Mouse (Mus musculus) limb, embryonic 11.5 days (tissue): Measurements from ENCODE around the gene Kcnn4. TPM values are rescaled to one million over a fixed set of nuclear protein-coding genes. Genes with fewer than 3 reads are reported as not detected.
"Not testable (repeated sequence)": the region's sequence is repeated elsewhere in the genome, so short reads cannot be mapped to it uniquely, and the experiment has no call there.

Source experiments
- ATAC-seq: fragments of 200-750 bp; cut with Nextera tagmentation; 2 replicates; pipeline ENCODE4 v1.8.0; 2017; ENCODE audit warnings: low read depth; ENCODE audit not compliant: insufficient number of reproducible peaks, low FRiP score, low TSS enrichment
- DNase-seq: peaks from one replicate; pipeline ENCODE4 v3.0.0-alpha.2; 2015; ENCODE audit warnings: low spot score
- H3K27ac ChIP-seq: fragments of 300-500 bp; sonication (generic); replicated peaks from 2 replicates; pipeline ENCODE4 v1.5.1; 2014; ENCODE audit warnings: low read depth, mild to moderate bottlenecking, low read length
- H3K27me3 ChIP-seq: fragments of 300-500 bp; sonication (generic); 2 replicates; pipeline ENCODE4 v1.6.1; 2014; ENCODE audit warnings: mild to moderate bottlenecking, low read length, mixed read lengths; ENCODE audit not compliant: control insufficient read depth, insufficient read depth
- H3K36me3 ChIP-seq: fragments of 300-500 bp; sonication (generic); 2 replicates; pipeline ENCODE4 v1.6.1; 2014; ENCODE audit warnings: mild to moderate bottlenecking, low read length, moderate library complexity, mixed read lengths; ENCODE audit not compliant: control insufficient read depth, insufficient read depth
- H3K4me1 ChIP-seq: fragments of 300-500 bp; sonication (generic); 2 replicates; pipeline ENCODE4 v1.6.1; 2014; ENCODE audit warnings: low read length, mixed read lengths; ENCODE audit not compliant: control insufficient read depth, insufficient read depth
- H3K4me2 ChIP-seq: fragments of 300-500 bp; sonication (generic); 2 replicates; pipeline ENCODE4 v1.6.1; 2014; ENCODE audit warnings: low read depth, mild to moderate bottlenecking, moderate library complexity; ENCODE audit not compliant: severe bottlenecking
- H3K4me3 ChIP-seq: fragments of 300-500 bp; sonication (generic); 2 replicates; pipeline ENCODE4 v1.5.1; 2014; ENCODE audit warnings: low read depth, low read length
- H3K9ac ChIP-seq: fragments of 300-500 bp; sonication (generic); 2 replicates; pipeline ENCODE4 v1.6.1; 2014; ENCODE audit warnings: mild to moderate bottlenecking, low read length
- H3K9me3 ChIP-seq: fragments of 300-500 bp; sonication (generic); 2 replicates; pipeline ENCODE4 v1.6.1; 2016; ENCODE audit warnings: low read length; ENCODE audit not compliant: control insufficient read depth
- WGBS: fragments of 180-500 bp; shearing (Covaris S2); extraction: QIAGEN DNeasy Blood & Tissue Kit; methylation state at CpG from one replicate; pipeline ENCODE4 v1.1.7; 2014; 5-methylcytosine and 5-hydroxymethylcytosine counted together
- polyA plus RNA-seq: library from polyadenylated mRNA; unstranded; fragments of >200 nt; fragmentation: Nextera tagmentation; extraction: Ambion mirVana; gene quantifications from 2 replicates; pipeline ENCODE4 v1.2.1, GENCODE M21; 2014

Kcnn4 gene
- polyA plus RNA-seq, 1 experiment from 2014 or later: 2.6 TPM

DNA sequence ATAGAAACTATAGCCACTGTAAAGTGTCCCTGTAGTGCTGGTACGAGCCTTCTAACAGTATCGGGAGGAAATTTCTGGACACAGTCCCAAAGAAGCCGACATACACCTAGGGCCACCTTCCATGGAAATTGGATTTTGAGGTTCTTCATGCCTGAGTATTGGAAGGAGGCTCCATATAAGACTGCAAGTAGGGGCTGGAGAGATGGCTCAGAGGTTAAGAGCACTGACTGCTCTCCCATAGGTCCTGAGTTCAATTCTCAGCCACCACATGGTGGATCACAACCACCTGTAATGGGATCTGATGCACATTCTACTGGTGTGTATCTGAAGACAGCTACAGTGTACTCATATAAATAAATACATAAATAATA is 30.0 kb downstream of the Kcnn4 start:
- H3K9me3 ChIP-seq: peaks cover 3% of the 10 kb centered on the region; the same call in 1 of the 2 replicates
- ATAC-seq (peak; percentile 36; the same call in 1 of the 2 replicates), DNase-seq (no peak)
- peaks cover 2% of the 10 kb centered on the region for H3K4me1 ChIP-seq
- peak overlapping the region; percentile 49 for H3K4me3 ChIP-seq
- no peaks in the 10 kb centered on the region for H3K27me3 ChIP-seq
- H3K36me3 ChIP-seq: peaks cover 5% of the 10 kb centered on the region
- peak overlapping the region; percentile 71 for H3K9ac ChIP-seq
- WGBS: 22% methylated on average over 3 of the region's 3 CpGs
- peak overlapping the region; percentile 3; the same call in 1 of the 2 replicates for H3K27ac ChIP-seq
- H3K4me2 ChIP-seq: peak overlapping the region; percentile 51

DNA sequence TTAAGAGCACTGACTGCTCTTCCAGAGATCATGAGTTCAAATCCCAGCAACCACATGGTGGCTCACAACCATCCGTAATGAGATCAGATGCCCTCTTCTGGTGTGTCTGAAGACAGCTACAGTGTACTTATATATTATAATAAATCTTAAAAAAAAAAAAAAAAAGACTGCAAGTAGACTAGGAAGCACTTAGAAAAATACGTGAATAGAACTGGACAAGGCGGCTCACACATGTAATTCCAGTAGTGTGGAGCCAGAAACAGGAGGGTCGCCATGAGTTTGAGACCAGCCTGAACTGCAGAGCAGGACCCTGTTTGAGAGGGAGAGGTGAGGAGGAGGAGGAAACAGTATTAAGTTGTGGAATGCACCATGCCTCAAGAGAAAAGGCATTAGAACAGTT is 30.4 kb downstream of the Kcnn4 start:
- not testable (repeated sequence) for H3K4me2 ChIP-seq, H3K4me1 ChIP-seq, H3K4me3 ChIP-seq, H3K27me3 ChIP-seq, DNase-seq, H3K9me3 ChIP-seq, H3K9ac ChIP-seq, ATAC-seq, H3K36me3 ChIP-seq, H3K27ac ChIP-seq
- WGBS: 93% methylated on average over 4 of the region's 4 CpGs

DNA sequence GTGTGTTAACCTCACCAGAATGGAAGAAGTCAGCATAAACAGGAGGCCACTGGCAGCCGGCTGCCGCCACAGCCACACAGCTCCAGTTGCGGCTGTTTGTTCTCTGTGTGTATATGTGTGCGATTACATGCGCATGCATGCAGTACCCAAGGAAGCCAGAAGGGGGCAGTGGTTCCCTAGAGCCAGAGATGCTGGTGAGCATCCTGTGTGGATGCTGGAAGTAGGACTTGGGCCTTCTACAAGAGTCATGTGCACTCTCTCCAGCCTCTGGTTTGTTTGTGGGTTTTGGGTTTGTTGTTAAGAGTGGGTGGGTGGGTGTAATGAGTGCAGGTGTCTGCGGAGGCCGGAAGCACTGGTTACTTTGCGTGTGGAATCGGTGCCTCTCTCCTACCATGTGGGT is 32.8 kb downstream of the Kcnn4 start:
- H3K4me3 ChIP-seq: no peak overlapping the region

DNA sequence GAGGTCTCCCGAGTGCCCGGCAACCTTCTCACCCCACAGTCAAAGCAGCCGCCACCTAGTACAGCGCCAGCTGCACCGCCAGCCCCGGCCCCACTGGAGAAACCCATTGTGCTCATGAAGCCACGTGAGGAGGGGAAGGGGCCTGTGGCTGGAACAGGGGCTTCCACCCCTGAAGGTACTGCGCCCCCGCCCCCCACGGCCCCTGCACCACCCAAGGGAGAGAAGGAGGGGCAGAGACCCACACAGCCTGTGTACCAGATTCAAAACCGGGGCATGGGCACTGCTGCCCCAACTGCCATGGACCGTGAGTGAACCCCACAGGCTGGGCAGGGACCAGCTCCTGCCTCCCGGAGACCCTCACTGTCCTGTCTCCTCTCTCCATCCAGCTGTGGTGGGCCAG is 35.6 kb downstream of the Kcnn4 start:
- DNase-seq (no peak), ATAC-seq (no peak)
- Histone ChIP-seq H3K9ac (no peak overlapping the region), H3K4me3 (no peak overlapping the region), H3K9me3 (peaks cover 3% of the 10 kb centered on the region; the same call in 1 of the 2 replicates), H3K27ac (no peak overlapping the region), H3K4me1 (peaks cover 5% of the 10 kb centered on the region), H3K36me3 (peaks cover 14% of the 10 kb centered on the region), H3K27me3 (no peaks in the 10 kb centered on the region), H3K4me2 (no peak overlapping the region)
- 94% methylated on average over 13 of the region's 13 CpGs for WGBS

More for the DNA sequence above, 32.8 kb downstream of the Kcnn4 start:
- WGBS: 99% methylated on average over 9 of the region's 9 CpGs
- Histone ChIP-seq H3K27ac (no peak overlapping the region), H3K36me3 (peaks cover 12% of the 10 kb centered on the region), H3K4me2 (no peak overlapping the region), H3K9me3 (peaks cover 3% of the 10 kb centered on the region; the same call in 1 of the 2 replicates), H3K4me1 (peaks cover 5% of the 10 kb centered on the region), H3K9ac (no peak overlapping the region), H3K27me3 (no peaks in the 10 kb centered on the region)
- ATAC-seq (no peak), DNase-seq (peak; percentile 44)

DNA sequence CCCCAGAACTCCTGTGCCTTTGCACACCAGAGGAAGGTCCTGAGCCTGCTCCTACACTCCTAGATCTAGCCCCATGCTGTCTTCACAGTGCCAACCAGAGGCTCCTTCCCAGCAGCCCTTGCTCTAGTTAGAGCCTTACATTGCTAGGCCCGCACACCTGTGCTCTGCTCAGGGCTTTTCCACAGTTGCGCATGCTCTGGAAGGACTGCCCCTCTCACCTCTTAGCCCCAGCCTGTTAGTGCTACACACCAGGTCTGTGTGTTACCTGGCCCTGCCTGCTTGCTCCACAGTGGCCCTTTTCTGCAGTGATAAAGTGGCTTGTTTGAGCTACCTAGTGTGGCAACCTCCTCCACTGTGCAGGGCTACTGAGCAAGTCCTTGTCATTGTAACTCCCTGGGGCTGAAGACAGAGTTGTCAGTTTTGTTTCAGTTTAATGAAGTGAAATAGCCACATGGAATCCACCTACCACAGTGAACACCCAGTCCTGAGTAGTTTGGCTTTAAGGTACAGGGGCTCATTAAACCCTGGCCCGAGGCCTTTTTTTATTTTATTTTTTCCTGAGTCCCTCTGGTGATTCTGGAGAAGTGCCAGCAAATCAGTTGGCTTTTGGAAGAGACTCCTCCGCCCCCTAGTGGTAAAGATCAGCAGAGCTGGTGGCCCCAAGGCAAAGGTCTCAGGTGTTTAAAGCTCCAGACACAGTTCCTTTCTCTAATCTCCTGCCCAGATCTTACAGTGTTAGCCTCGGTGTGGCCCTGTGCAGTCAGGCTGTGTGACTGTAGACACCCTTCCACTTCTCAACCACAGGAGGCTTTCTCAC is 36.7 kb downstream of the Kcnn4 start:
- Histone ChIP-seq H3K4me1 (peaks cover 5% of the 10 kb centered on the region), H3K27me3 (no peaks in the 10 kb centered on the region), H3K9me3 (peaks cover 3% of the 10 kb centered on the region; the same call in 1 of the 2 replicates), H3K4me3 (no peak overlapping the region), H3K27ac (0 out of 2 replicates have a peak overlapping the region, but pooled peaks have one; percentile 3), H3K36me3 (peaks cover 14% of the 10 kb centered on the region), H3K4me2 (no peak overlapping the region), H3K9ac (peak overlapping the region; percentile 34; the same call in 1 of the 2 replicates)
- WGBS: 43% methylated on average over 5 of the region's 5 CpGs
- DNase-seq (peak; percentile 84), ATAC-seq (peak; percentile 74)

DNA sequence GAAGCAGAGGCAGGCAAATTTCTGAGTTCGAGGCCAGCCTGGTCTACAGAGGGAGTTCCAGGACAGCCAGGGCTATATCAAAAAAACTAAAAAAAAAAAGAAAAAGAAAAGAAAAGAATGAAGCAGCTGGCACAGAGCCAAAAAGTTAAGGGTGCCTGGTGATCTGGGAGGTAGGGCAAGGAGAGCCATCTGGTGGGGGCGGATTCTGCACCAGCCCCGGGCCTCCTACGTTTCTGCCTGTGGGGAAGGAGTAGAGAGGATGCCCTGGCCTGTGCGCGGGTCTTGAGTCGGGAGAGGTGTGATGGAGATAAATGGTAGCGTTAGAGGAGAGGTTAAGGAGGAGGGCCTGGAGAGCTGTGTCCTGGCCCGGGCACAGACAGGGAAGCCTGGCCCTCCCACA is 38.1 kb downstream of the Kcnn4 start:
- Histone ChIP-seq H3K4me3 (no peak overlapping the region), H3K36me3 (peaks cover 12% of the 10 kb centered on the region), H3K9me3 (no peaks in the 10 kb centered on the region)

DNA sequence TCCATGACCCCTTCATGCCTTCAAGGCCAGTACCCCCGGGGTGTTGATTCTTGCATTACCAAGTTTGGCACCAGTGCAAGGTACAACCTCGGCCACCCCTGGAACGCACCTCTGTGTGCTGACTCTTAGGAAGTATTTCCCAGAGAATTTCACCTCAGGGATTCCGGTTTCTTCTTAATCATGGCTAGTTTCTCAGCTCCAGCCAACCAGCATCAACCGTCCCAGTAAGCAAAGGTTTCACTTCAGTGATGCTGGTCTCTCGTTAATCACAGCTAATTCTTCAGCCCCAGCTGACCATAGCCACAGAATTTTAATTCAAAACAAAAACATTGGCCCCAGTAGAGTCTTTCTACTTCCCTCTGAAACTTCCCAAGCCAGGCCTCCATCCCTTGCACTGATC is 40.1 kb downstream of the Kcnn4 start:
- ATAC-seq: no peak
- Histone ChIP-seq H3K36me3 (peaks cover 9% of the 10 kb centered on the region), H3K9me3 (no peaks in the 10 kb centered on the region), H3K9ac (no peak overlapping the region), H3K4me3 (no peak overlapping the region), H3K27ac (no peak overlapping the region), H3K4me1 (peaks cover 5% of the 10 kb centered on the region), H3K4me2 (no peak overlapping the region), H3K27me3 (no peaks in the 10 kb centered on the region)
- WGBS: 91% methylated on average over 6 of the region's 6 CpGs
- DNase-seq: no peak

More for the DNA sequence above, 38.1 kb downstream of the Kcnn4 start:
- WGBS: 91% methylated on average over 9 of the region's 9 CpGs
- DNase-seq (no peak), ATAC-seq (no peak)
- no peaks in the 10 kb centered on the region for H3K27me3 ChIP-seq
- H3K4me1 ChIP-seq: peaks cover 5% of the 10 kb centered on the region
- H3K4me2 ChIP-seq: no peak overlapping the region
- H3K9ac ChIP-seq: no peak overlapping the region
- H3K27ac ChIP-seq: no peak overlapping the region

DNA sequence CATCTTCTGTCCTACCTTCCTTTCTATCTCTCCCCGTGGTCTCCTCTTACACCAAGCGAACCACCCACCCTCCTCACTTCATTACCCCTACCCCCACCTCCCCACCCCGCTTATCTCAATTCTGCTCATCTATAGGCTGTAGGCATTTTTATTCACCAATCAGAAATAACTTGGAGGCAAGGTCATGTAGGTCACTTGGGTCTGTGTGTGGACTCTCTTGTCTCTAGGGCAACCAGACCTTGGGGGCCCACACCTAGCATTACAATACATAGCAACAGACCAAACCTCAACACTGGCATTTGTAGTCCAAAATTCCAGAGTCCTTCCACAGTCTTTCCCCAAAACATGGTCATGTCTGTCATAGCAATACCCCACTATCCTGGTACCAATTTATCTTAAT is 40.8 kb downstream of the Kcnn4 start:
- Histone ChIP-seq H3K4me2 (no peak overlapping the region), H3K9ac (no peak overlapping the region), H3K27ac (no peak overlapping the region), H3K4me3 (no peak overlapping the region), H3K4me1 (peaks cover 5% of the 10 kb centered on the region), H3K27me3 (no peaks in the 10 kb centered on the region), H3K36me3 (peaks cover 6% of the 10 kb centered on the region), H3K9me3 (no peaks in the 10 kb centered on the region)
- 77% methylated on average over 3 of the region's 3 CpGs for WGBS
- ATAC-seq: no peak
- DNase-seq: no peak
